Mouse (Mus musculus) sigmoid colon, adult 10 weeks (tissue): ENCODE measurements around the gene Ankrd7. TPM values are rescaled to one million over a fixed set of nuclear protein-coding genes. Genes with fewer than 3 reads are reported as not detected.

Source experiments
- polyA plus RNA-seq: library from polyadenylated mRNA; stranded (reverse); fragments of 350-450 nt; fragmentation: Illumina TruSeq; extraction: RNeasy Lipid Tissue Mini Kit (QIAGEN cat#74804); gene quantifications from one replicate; pipeline ENCODE4 v1.2.3, GENCODE M21; 2014; ENCODE audit warnings: low read depth, low replicate concordance

Ankrd7 gene
- 0.41 TPM for polyA plus RNA-seq

DNA sequence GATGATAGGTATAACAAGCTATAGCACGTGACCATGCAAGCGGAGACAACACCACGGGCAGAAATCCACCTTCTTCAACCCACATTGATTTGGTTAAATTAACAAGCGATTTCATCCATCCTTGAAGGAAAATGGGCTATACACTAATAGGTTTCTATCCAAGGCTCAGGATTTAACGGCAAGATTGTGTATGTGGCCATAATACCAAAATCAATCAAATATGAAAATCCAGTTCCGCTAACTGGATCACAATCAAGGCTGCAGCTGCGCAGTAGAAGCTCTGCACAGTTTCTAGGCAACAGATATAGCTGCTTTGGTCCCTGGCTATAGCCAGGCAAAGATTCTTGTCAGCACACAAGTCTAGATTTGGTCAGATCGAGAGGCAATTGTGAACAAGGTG, at the start of gene Ankrd7:
Ankrd7 (plus strand) TSS at position 301 of the 400 bp plus-strand sequence.

DNA sequence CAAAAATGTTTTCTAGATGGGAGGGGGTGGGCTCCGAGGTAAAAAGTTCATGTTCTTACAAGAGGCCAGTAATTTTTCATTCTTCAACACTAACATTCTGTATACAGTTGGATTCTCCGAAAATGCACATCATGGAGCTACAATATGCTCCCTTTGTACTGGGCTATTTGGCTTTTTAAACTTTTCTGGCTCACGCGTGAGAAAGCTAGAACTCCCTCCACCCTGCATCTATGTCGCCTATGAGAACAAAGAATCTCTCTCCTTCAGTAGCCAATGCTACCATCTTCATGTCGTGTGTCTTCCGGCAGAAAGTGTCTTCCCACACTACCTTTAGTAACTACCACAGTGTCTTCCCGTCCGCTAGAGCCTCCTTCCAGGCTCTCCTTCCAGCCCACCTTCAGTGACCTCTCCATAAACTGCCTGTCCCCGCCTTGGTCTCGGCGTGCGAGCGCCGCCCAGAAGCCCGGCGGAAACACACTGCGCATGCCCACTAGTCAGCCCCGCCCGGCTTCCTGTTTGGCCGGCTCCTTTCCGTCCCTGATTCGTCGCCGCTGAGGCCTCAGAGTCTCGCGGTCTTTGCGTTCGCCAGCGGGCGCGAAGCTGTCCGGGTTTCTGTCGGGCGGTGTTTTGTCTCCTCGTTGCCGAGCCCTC, 17.9 kb upstream of the Ankrd7 start, which contains the start of gene Lsm8:
Lsm8 (plus strand) TSS at position 529 of the 651 bp plus-strand sequence.

Other genes with a start within 250 kb of the Ankrd7 start
- 107 TPM for gene Lsm8, start 17.7 kb upstream of the Ankrd7 start, polyA plus RNA-seq